Mouse (Mus musculus): Measurements from ENCODE around the gene Mcf2l. TPM values are rescaled to one million over a fixed set of nuclear protein-coding genes. Genes with fewer than 3 reads are reported as not detected.
A peak's percentile ranks its signal among the peaks of the same experiment; 100 is the strongest.

The Mcf2l gene
- total RNA-seq, 4 experiments from 2014 or later, result 209 to 241 (median 226) TPM

- DNase-seq (ENCODE audit: low spot score in 2 of 2), result no peak
Measured at GRCm38 (mm10) chr8:12912011-12912410, 38.4 kb downstream of the Mcf2l start.

- DNase-seq (ENCODE audit: low spot score in 2 of 2), result peak in 1 of 2 experiments; percentile 46
Measured at GRCm38 (mm10) chr8:12915187-12916006, 41.8 kb downstream of the Mcf2l start.

GRCm38 (mm10) chr8:12916156-12916900 lies 42.7 kb downstream of the Mcf2l start:
- no peak for DNase-seq (ENCODE audit: low spot score in 2 of 2)

- DNase-seq (ENCODE audit: low spot score in 2 of 2), result no peak
Measured at GRCm38 (mm10) chr8:12917029-12917428, 43.4 kb downstream of the Mcf2l start.

GRCm38 (mm10) chr8:12917831-12918230 lies 44.2 kb downstream of the Mcf2l start:
- DNase-seq (ENCODE audit: low spot score in 2 of 2), result no peak

- DNase-seq (ENCODE audit: low spot score in 2 of 2), result no peak
Measured at GRCm38 (mm10) chr8:12920599-12920998, 47.0 kb downstream of the Mcf2l start.

GRCm38 (mm10) chr8:12925051-12925450 lies 51.4 kb downstream of the Mcf2l start:
- DNase-seq (ENCODE audit: low spot score in 2 of 2), result no peak

GRCm38 (mm10) chr8:12925941-12926381 lies 52.4 kb downstream of the Mcf2l start:
- DNase-seq (ENCODE audit: low spot score in 2 of 2), result no peak

- DNase-seq (ENCODE audit: low spot score in 2 of 2), result no peak
Measured at GRCm38 (mm10) chr8:12927204-12927983, 53.8 kb downstream of the Mcf2l start.

GRCm38 (mm10) chr8:12928033-12928432 lies 54.4 kb downstream of the Mcf2l start:
- no peak for DNase-seq (ENCODE audit: low spot score in 2 of 2)

- no peak for DNase-seq (ENCODE audit: low spot score in 2 of 2)
Measured at GRCm38 (mm10) chr8:12928931-12929330, 55.3 kb downstream of the Mcf2l start.

- no peak for DNase-seq (ENCODE audit: low spot score in 2 of 2)
Measured at GRCm38 (mm10) chr8:12930290-12930689, 56.7 kb downstream of the Mcf2l start.

GRCm38 (mm10) chr8:12931426-12931825 lies 57.8 kb downstream of the Mcf2l start:
- DNase-seq (ENCODE audit: low spot score in 2 of 2), result no peak

GRCm38 (mm10) chr8:12932520-12932919 lies 58.9 kb downstream of the Mcf2l start:
- DNase-seq (ENCODE audit: low spot score in 2 of 2), result no peak

GRCm38 (mm10) chr8:12933765-12934164 lies 60.2 kb downstream of the Mcf2l start:
- DNase-seq (ENCODE audit: low spot score in 2 of 2), result no peak

GRCm38 (mm10) chr8:12934453-12935043 lies 60.9 kb downstream of the Mcf2l start:
- no peak for DNase-seq (ENCODE audit: low spot score in 2 of 2)

- no peak for DNase-seq (ENCODE audit: low spot score in 2 of 2)
Measured at GRCm38 (mm10) chr8:12940549-12940948, 66.9 kb downstream of the Mcf2l start.

GRCm38 (mm10) chr8:12941161-12941926 lies 67.7 kb downstream of the Mcf2l start:
- DNase-seq (ENCODE audit: low spot score in 2 of 2), result no peak

GRCm38 (mm10) chr8:12947604-12948573 lies 74.3 kb downstream of the Mcf2l start:
- DNase-seq (ENCODE audit: low spot score in 2 of 2), result no peak

Data from left cerebral cortex, adult 8-10 months (tissue).